Mouse (Mus musculus) heart, adult 8-10 months (tissue): ENCODE results near the gene Treml4. TPM values are rescaled to one million over a fixed set of nuclear protein-coding genes. Genes with fewer than 3 reads are reported as not detected.

Experiments
- DNase-seq: peaks from one replicate; pipeline ENCODE4 v3.0.0; 2022; ENCODE audit warnings: low spot score
- total RNA-seq, 4 experiments: library from RNA; stranded (reverse); gene quantifications; 2 replicates each; pipeline ENCODE4 v1.2.4; 2022

Gene Treml4
- total RNA-seq = under 1 TPM in 2 of 4 experiments, not detected in 2; 0.17 to 0.19 TPM

DNA sequence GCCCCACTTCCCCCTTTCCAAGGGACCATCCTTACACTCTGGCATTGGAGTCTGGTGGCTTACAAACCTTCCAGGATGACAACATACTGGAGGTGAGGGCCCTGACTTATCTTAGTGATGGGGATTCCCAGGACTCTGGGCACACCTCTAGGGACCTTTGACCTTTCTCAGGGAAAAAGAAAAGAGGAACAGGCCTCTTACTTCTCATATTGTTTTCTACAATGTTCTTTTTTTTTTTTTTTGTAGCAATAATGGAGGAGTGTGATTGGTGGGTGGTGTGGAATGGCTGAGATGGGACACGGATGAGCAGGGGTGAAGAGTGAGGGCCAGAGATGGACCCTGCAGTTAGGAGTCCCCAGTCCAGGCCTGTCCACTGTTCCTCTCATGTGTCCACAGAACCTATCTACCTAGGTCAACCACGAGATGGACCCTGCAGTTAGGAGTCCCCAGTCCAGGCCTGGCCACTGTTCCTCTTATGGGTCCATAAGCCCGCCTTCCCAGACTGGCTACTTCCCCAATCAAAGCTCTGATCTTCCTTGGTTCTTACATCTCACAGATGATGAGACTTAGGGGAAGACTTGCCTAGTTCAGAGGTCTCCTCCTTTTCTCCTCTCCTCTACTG is at the start of gene Treml4:
Treml4 (plus strand) TSS at position 555 of the 622 bp plus-strand sequence.
- no peak for DNase-seq

DNA sequence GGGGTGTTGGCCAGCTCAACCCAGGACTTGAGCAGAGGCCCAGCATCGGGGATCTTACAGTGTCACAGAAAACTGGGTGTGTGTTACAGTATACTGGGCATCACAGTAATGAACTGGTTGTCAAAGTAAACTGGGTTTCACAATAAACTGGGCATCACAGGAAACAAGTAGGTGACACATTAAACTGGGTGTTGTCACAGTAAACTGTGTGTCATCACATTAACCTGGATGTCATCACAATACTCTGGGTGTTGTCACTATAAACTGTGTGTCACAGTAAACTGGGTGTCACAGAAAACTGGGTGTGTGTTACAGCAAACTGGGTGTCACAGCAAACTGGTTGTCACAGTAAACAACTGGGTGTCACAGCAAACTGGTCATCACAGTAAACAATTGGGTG is 48.7 kb upstream of the Treml4 start:
- DNase-seq = no peak

DNA sequence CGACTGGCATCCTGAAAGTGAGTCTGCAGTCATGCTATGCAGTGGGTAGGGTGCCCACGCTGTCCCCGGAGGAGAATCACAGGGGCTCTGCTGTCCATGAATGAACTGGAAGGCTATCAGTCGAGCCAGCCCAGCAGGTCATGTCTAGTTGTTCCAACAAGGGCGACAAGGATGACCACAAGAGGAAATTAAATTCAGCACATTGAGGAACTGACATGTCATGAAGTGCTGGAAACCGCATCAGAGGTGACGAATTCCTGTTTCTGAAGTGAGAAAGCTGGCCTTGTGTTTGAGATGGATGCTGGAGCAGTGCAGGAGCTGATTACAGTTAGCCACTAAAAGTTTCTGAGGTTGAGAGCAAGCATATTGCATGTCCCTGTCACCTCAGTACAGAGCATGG is 33.4 kb upstream of the Treml4 start:
- DNase-seq = no peak

DNA sequence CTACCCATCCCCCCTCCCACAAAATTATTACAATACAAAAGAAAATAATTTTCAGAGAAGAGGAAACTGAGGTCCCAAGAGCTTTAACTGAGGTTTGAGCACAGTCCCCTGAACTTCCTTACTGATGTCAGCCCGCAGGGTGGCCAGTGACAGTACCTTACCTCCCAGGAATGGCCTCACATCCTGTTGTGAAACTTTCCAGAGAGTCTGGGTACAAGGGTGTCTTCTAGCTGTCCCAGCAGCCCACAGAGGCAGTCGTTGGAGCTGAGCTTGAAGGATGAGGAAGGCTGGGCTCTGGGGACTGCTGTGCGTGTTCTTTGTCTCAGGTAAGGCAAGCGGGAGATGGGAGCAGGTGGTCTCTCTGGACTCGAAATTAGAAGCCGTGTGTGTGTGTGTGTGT is 31.6 kb upstream of the Treml4 start, which contains the start of gene Trem1:
Trem1 (plus strand) TSS at position 251 of the 400 bp plus-strand sequence.
- no peak for DNase-seq

DNA sequence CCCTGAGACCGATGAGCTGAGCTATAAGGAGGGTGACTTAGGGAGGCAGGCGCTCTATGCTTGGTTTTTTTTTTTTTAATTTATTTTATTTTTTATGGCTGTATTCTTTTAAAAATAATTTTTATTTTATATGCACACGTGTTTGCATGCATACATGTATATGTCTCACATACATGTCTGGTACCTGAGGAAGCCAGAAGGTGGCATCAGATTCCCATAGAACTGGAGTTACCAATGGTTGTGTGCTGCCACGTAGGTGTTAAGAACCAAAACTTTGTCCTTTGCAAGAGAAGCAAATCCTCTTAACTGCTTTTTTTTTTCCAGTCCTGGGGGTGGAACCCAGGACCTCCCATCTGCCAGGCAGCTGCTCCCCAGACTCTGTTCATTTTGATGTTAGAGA is 30.3 kb upstream of the Treml4 start:
- no peak for DNase-seq

DNA sequence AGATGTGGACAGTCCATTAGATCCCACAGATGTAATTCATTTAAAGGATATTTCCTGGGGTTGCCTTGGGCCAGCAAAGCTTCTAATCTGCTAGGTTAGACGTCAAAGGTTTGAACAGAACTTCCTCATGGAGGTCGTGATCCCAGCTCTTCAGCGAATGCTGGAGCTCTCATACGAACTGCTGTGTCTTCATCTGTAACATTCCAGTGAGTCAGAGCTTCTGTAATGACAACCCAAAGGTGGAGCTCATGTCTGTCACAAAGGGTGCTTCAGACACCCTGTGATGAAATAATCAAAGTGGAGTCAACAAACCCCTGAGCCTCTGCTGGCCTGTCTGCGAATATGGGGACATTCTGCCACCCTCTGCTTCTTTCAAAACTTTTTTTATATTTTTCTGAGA is 29.5 kb upstream of the Treml4 start:
- DNase-seq = no peak

DNA sequence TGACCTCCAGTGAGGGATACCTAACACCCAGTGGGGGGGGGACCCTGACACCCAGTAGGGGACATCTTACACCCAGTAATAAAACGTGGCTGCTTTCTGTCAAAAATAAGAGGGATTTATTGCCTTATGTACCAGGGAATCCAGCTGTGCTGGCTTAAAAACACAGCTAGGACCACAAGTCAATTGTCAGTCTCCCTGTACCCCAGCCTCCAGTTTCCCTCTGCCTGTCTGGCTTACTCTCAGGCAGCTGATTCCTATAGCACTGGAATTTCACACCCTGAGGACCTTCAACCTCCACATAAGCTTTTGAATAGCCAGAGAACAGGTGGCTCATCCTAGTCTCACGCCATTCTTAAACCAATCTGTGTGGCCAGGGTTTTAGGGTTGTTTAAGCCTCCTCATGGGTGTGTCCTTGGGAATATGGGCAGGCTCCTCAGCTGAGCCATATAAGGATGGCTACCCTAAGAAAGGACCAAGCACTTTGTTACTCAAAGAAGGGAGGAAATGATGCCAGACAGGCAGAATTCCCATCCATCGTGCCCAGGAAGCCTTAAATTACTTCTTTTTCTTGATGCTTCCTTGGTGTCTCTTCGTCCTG is 28.2 kb upstream of the Treml4 start:
- DNase-seq = no peak

DNA sequence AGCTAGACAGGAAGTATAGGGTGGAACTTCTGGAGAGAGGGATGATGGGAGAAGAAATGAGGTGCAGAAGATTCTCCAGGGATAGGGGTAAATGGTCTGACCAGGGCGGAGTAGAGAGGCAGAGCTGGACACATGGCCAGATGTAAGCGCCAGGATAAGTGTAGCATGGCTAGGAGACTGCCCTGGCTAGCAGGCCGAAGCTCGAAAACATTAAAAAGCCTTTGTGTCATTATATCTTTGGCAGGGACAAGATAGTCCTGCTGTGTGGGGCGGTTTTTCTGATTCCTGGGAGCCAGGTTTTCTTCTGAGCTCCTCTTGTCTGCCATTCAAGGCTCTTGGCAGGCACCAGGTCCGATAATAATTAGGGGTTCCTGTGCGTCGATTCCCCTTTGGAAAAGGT is 26.5 kb upstream of the Treml4 start:
- DNase-seq = no peak

DNA sequence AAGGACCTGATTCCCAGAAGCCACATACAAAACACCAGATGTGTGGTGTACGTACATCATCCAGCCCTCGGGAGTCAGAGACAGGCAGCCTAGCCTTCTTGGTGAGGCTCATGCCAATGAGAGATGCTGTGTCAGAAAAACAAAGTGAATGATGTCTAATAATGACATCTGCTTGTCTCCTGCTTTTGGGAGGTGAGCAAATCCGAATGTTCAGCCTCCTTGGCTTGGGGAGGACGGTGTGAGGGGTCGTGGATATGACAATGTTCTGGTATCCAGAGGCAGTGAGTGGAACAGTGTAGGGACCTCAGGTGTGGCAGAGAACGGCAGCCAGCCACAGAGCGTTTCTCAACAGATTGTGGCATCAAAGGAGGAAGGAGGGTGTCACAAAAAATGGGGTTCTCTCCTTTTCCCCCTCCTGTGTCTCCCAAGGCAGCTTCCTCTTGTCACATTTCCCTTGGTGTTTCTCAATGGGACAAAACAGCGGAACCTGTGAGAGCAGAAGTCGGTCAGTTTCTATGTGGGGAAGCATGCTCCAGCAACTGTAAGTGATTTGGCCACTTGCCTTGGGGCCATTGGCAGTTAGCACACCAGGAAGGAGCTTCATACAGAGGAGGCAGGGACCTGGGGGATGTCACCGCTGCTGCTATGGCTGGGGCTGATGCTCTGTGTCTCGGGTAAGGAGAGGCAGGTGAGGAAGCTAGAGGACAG is 16.7 kb upstream of the Treml4 start, which contains the start of gene Trem3:
Trem3 (plus strand) TSS at position 557 of the 708 bp plus-strand sequence.
- DNase-seq = no peak

DNA sequence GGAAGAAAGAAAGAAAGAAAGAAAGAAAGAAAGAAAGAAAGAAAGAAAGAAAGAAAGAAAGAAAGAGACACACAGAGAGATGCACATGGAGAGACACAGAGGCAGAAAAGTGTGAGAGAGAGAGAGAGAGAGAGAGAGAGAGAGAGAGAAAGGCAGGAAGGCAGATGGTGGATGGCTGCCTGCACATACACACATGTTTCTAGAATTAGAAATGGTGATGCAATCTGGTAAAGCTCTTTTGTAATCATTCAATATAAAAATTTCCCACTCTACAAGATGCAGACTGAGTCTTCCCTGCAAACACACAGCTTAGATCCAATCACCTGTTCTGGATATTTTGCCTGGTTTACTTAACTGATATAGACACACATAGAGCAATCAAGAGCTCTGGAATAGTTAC is 15.1 kb upstream of the Treml4 start:
- DNase-seq = no peak

DNA sequence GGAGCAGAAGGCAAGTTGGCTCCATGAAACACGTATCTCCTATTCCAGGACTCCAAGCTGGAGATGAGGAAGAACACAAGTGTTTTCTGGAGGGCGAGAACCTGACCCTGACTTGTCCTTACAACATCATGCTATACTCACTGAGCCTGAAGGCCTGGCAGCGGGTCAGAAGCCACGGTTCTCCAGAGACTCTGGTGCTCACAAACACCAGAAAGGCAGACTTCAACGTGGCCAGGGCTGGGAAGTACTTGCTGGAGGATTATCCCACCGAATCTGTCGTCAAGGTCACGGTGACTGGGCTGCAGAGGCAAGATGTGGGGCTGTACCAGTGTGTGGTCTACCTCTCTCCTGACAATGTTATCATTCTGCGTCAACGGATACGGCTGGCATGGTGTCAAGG is 14.6 kb upstream of the Treml4 start:
- DNase-seq = no peak

DNA sequence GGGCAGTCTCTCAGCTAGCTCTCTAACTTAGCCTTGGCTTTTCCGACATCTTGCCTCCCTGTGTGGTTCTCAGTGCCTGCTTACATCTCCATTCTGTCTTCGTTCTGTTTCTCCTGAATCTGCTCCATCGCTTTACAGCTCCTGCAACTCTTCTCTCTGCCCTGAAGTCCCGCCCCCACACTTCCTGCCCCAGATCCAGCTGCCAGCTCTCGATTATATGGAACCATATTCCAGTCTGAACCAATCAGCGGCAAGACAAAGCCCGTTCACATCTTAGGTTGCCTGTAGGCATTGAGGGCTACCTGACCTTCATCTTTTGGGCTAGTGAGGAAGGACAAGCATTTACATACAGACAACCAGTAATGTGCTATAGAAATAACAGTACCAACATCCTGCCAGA is 13.5 kb upstream of the Treml4 start:
- no peak for DNase-seq

DNA sequence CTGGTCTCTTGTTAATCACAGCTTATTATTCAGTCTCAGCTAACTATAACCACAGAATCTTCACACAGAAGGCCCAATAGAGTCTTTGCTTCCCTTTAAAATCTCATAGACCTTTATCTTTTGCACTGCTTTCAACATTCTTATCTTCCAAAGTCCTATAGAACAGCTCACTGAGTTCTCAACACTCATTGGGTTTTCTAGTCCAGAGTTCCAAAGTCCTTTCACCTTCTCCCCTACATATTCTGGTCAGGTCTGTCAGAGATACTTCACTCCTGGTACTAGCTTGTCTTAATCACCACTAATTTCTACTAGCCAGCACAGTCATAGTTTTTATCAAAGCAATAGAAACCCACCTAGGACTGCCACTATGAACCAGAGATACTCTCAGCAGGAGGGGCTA is 7.5 kb upstream of the Treml4 start:
- DNase-seq = no peak

DNA sequence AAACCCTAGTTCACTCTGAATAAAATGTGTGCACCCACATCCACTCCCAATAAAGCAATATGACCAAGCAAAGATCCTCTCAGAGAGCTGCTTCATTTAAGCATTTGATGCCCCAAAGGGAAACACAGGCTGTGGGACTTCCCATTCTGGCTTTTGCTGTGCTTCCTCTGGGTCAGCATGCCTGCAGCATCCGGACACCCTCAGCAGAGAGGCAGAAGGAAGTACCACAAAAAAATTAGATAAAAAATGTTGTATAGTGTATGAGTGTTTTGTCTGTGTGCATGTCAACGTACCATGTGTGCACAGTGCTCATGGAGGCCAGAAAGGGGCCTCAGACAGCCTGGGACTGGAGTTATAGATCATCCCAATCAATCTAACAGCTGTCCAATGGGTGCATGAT is 2.2 kb upstream of the Treml4 start:
- no peak for DNase-seq

DNA sequence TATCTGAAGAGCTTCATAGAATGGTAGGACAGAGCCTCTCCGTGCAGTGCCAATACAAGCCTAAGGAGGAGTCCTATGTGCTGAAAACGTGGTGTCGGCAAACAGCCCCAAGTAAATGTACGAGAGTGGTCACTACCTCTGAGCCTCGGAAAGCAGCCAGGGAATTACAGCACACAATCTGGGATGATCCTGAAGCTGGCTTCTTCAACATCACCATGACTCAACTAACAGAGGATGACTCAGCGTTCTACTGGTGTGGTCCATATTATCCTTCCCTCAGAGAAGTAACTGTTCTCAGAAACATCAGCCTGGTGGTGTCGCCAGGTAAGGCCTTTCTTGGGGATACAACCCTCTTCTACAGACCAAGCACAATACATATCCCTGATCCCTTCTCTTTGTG is 567 bp downstream of the Treml4 start:
- no peak for DNase-seq

DNA sequence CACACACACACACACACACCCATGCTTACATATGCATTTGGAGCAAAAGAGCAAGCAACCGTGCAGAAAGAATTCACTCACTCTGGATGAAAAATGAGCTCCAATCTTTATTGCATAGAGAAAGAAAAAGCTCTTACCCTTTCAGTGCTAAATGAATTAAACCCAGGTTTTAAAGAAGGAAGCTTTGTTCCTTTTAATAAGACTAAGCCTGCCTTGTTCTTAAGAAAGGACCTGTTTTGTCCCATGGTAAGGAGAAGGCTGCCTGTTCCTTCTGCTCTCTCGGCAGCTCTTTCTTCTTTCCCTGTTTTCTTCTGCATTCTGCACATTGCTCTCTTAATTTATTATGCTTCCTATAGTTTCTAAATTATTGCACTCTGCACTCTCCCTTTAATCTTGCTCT is 2.0 kb downstream of the Treml4 start:
- DNase-seq = no peak

DNA sequence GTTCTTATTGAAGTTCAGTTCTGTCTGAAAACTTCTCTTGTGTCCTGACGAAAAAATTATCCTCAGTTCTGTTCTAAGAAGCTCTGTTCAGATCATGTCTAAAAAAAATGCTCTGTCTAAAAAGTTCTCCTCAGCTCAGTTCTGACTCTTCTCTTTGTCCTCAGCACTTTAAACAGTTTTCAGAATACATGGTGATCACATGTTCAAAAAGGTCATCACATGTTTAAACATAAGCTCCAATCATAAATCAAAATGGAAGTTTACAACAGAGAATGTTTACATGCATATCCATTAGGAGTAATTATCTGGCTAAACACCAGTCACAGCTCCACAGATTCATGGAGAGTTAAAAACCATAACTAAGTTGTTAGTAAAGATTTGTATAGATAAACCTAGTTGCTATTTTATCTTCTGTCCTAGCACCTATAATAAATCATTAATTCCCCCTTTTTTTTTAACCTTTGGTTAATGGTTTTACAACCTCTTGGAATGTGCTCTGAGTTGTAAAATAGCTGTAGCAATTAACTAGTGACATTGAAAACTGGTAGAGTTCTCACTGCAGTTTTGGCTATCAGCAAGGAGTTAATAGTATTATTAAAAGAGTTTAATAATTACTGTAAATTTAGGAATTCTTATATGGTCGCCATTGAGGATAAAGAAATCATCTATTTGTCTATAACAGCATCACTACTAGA is 2.7 kb downstream of the Treml4 start:
- DNase-seq = no peak

DNA sequence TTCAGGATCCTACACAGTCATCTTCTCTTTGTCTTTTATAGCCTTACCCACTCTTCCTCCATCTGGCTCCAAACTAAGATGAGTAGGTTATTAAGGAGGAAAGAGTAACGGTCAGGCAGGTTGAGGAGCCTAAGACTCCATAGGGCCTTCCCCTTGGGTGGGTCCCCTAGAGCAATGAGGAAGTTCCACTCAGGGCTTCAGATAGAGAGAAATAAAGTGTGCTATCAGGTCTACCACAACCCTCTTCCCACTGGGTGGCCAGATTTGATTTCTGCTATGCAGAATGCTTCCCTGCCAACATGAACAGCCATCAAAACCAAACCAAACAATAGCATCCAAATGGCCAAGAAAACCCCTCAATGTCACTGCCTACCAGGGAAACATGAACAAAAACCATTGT is 3.5 kb downstream of the Treml4 start:
- no peak for DNase-seq

DNA sequence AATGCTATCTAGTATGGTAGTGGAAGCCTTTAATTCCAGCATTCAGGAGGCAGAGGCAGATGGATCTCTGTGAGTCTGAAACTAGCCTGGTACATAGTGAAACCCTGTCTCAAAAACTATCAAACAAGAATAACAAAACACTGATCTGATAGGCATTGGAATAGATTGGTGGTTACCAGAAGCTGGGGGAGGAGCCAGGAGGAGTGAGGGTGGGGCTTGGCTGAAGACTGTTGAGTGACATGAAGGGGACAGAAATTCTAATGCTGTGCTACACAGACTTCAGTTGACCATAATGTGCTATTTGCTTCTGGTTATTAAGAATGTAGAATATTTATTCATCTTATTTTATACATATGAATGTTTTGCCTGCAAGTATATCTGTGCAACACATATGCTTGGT is 4.2 kb downstream of the Treml4 start:
- no peak for DNase-seq

DNA sequence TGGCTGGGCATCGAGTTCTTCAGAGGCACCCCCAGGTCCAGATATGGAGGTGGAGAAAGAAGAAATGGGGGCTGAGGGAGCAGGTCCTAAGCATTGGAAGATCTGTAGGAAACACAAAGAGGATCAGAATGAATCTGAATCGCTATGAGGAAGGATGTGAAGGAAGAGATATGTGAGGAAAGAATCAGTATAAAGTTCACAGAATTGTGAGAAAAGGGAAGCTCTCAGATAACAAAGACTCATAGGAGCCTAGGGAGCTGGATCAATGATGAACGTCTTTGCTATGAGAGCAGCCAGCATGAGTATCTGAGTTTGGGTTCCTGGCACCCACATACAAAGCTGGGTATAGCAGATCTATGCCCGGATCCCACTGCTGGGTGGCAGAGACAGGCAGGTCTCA is 5.7 kb downstream of the Treml4 start:
- no peak for DNase-seq

DNA sequence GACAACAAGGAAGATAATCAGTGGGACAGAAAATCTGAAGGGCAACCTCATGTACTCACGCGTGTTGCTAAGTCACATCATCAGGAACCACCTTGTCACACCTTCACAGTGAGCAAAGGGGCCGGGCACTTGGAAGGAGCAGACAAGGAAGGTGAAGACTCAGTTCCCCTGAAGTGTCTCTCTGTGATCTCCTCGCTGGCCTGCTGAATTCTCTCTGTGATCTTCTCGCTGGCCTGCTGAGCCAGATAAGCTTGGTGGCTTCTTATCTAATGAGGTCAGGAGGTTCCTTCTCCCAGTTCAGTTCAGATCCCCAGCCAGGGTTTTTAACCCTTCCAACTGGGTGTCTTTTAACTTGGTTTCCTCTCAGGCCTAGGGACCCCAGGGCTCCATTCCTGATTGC is 8.1 kb downstream of the Treml4 start:
- no peak for DNase-seq

DNA sequence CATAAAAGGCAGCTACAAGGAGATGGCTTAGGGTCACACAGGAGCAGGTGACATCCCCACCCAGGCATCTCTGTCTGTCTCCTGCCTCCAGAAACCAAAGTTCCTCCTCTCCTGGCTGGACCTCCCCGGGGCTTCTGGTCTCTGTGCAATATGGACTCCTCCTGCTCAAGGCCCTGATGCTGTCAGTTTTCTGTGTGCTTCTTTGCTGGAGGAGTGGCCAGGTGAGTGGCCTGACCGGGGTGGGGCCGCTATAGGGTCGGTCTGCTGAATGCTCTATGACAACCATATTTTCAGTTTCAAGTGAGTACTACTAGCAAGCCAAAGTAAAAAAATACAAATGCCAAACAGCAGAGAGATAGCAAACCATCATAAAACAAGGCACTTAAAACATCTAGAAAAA is 8.5 kb downstream of the Treml4 start:
- no peak for DNase-seq

DNA sequence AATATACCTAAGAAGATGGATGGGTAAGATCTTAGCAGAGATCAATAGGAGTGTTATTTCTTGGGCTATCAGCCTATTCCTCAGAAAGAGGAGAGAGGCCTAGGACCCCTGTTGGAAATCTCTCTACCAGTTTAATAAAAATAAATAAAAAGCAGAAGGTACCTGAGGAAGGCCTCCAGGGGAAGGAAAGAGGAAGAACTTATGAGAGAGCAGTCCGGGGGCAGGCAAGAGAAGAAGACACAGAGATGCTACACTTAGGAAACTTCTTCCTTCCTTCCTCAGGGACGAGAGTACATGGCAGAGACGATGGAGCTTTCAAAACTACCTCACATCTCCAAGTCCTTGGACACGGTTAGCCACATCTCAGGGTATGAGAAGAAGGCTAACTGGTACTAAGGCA is 10.0 kb downstream of the Treml4 start:
- no peak for DNase-seq
